Mouse (Mus musculus) embryonic facial prominence, embryonic 14.5 days (tissue): ENCODE measurements at regions not wholly inside any gene's neighbourhood (a gene's known extent, or its start where the extent isn't known, plus 50 kb on each side); places are given as distances from the start of the nearest gene placed in this dataset.
A peak's percentile ranks its signal among the peaks of the same experiment; 100 is the strongest.

Experiments
- ATAC-seq: fragments of 200-750 bp; cut with Nextera tagmentation; 2 replicates; pipeline ENCODE4 v1.8.0; 2017; ENCODE audit warnings: low read depth, moderate number of reproducible peaks, moderate TSS enrichment
- DNase-seq: peaks from one replicate; pipeline ENCODE4 v3.0.0-alpha.2; 2015; ENCODE audit warnings: low spot score
- H3K27ac ChIP-seq: fragments of 300-500 bp; sonication (generic); replicated peaks from 2 replicates; pipeline ENCODE4 v1.5.1; 2014; ENCODE audit warnings: low read depth, mild to moderate bottlenecking, low read length, moderate library complexity
- H3K27me3 ChIP-seq: fragments of 300-500 bp; sonication (generic); replicated peaks from 2 replicates; pipeline ENCODE4 v1.6.1; 2014; ENCODE audit warnings: low read length; ENCODE audit not compliant: control insufficient read depth, insufficient read depth
- H3K36me3 ChIP-seq: fragments of 300-500 bp; sonication (generic); 2 replicates; pipeline ENCODE4 v1.6.1; 2014; ENCODE audit warnings: low read length, mixed read lengths; ENCODE audit not compliant: control insufficient read depth, insufficient read depth
- H3K4me1 ChIP-seq: fragments of 300-500 bp; sonication (generic); 2 replicates; pipeline ENCODE4 v1.6.1; 2014; ENCODE audit warnings: antibody characterized with exemption, low read length; ENCODE audit not compliant: control insufficient read depth, insufficient read depth
- H3K4me2 ChIP-seq: fragments of 300-500 bp; sonication (generic); 2 replicates; pipeline ENCODE4 v1.6.1; 2014; ENCODE audit warnings: low read depth, mild to moderate bottlenecking, low read length, moderate library complexity, mixed read lengths
- H3K4me3 ChIP-seq: fragments of 300-500 bp; sonication (generic); 2 replicates; pipeline ENCODE4 v1.5.1; 2014; ENCODE audit warnings: low read depth, mild to moderate bottlenecking, low read length
- H3K9ac ChIP-seq: fragments of 300-500 bp; sonication (generic); 2 replicates; pipeline ENCODE4 v1.6.1; 2014; ENCODE audit warnings: low read depth, mild to moderate bottlenecking, low read length, moderate library complexity, mixed read lengths
- H3K9me3 ChIP-seq: fragments of 300-500 bp; sonication (generic); 2 replicates; pipeline ENCODE4 v1.6.1; 2016; ENCODE audit warnings: low read length; ENCODE audit not compliant: control insufficient read depth
- WGBS: fragments of 180-500 bp; shearing (Covaris S2); extraction: QIAGEN DNeasy Blood & Tissue Kit; methylation state at CpG from one replicate; pipeline ENCODE4 v1.1.7; 2014; 5-methylcytosine and 5-hydroxymethylcytosine counted together

DNA sequence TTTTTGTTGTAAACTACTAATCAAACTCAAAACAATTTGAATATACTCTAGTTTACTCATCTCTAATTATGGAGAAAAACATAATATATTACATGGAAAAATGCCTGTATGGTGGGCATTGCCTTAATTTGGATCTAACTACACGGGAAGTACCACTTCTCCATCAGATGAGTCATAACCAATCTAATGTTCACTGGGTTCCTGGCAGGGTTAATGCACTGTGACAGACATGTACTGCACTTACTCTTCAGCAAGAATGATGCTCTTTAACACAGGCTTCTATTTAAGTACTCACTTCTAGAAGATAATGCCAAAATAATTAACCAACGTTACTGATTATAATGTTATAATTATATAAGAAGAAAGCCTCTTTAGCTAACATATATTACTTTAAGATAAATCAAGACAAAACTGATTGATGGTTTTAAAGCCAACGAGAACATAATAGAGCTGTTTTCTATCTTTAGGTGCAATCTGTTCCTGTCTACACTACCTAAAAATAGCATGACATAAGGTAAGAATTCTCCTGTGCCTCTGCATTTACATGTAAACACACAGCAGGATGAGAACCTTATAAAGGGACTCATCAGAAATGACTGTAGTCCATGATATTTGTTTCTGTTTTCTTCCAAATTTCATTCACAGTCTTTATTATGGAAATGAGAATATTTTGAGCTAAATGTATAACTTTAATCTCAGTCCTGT lies 344.4 kb downstream of the Etv1 start:
- WGBS, result 71% methylated on average over 3 of the region's 3 CpGs
- no peaks in the 10 kb centered on the region for H3K36me3 ChIP-seq
- DNase-seq, result no peak
- no peak overlapping the region for H3K9ac ChIP-seq
- H3K4me2 ChIP-seq, result no peak overlapping the region
- no peak overlapping the region for H3K27ac ChIP-seq
- no peaks in the 10 kb centered on the region for H3K4me1 ChIP-seq
- no peak overlapping the region for H3K4me3 ChIP-seq
- no peak for ATAC-seq
- H3K9me3 ChIP-seq, result 0 out of 2 replicates have a peak, but pooled peaks cover 8% of the 10 kb centered on the region
- no peaks in the 10 kb centered on the region for H3K27me3 ChIP-seq

GRCm38 (mm10) chr12:39154689-39155088 lies 375.5 kb downstream of the Etv1 start:
- no peak overlapping the region for H3K4me2 ChIP-seq
- no peak overlapping the region for H3K9ac ChIP-seq
- H3K36me3 ChIP-seq, result no peaks in the 10 kb centered on the region
- H3K4me3 ChIP-seq, result no peak overlapping the region
- H3K27me3 ChIP-seq, result no peaks in the 10 kb centered on the region
- no peaks in the 10 kb centered on the region for H3K4me1 ChIP-seq
- WGBS, result 43% methylated on average over 6 of the region's 6 CpGs
- H3K9me3 ChIP-seq, result no peaks in the 10 kb centered on the region
- peak; percentile 63 for DNase-seq
- ATAC-seq, result peak; percentile 72
- no peak overlapping the region for H3K27ac ChIP-seq

- ATAC-seq (no peak), DNase-seq (no peak)
- H3K4me1 ChIP-seq, result no peaks in the 10 kb centered on the region
- WGBS, result 73% methylated on average over 4 of the region's 4 CpGs
- no peak overlapping the region for H3K27ac ChIP-seq
- no peak overlapping the region for H3K4me2 ChIP-seq
- H3K9me3 ChIP-seq, result no peaks in the 10 kb centered on the region
- H3K36me3 ChIP-seq, result no peaks in the 10 kb centered on the region
- no peaks in the 10 kb centered on the region for H3K27me3 ChIP-seq
- no peak overlapping the region for H3K4me3 ChIP-seq
- H3K9ac ChIP-seq, result no peak overlapping the region
Measured at GRCm38 (mm10) chr12:39176958-39177357, 397.8 kb downstream of the Etv1 start.

DNA sequence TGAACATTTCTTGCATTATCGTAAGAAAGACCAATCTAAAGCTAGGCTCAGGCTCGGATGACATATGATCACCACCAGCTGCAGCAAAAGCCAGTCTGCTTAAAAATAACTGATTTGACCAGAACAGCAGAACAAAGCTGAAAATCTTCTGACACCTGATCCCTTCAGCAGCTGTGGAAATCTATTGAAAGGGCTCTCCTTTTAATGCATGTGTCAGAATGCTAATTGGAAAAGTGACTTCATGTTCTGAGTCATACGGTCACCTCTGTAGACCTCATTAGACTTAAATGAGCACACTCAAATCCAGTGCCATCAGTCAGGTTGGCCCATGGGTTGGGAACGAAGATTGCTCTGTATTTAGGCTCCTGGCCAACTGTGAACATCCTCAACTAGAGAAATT lies 444.9 kb downstream of the Etv1 start:
- H3K4me1 ChIP-seq, result no peaks in the 10 kb centered on the region
- no peak overlapping the region for H3K4me2 ChIP-seq
- no peak overlapping the region for H3K4me3 ChIP-seq
- DNase-seq, result peak; percentile 82
- H3K9me3 ChIP-seq, result no peaks in the 10 kb centered on the region
- H3K9ac ChIP-seq, result no peak overlapping the region
- WGBS, result 30% methylated on average over 4 of the region's 4 CpGs
- no peaks in the 10 kb centered on the region for H3K27me3 ChIP-seq
- peak; percentile 88 for ATAC-seq
- H3K27ac ChIP-seq, result no peak overlapping the region
- no peaks in the 10 kb centered on the region for H3K36me3 ChIP-seq

DNA sequence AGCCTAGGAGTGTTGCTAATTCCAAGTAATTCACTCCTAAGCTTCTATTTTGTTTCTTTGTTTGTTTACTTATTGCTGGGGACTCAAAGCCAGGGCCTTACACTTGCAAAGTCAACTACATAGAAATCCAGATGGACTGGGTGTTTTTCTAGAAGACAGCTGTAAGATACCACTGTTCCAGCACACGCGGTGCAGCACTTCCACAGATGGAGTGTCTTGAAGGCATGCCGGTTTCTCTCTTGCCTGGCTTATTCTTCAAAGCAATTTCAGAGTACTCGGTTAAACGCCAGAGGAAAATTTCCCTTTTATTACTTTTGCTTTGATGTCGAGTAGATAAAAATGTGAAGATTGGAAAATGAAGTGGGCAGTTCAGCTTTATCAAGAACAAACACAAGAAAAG lies 477.4 kb downstream of the Etv1 start:
- Histone ChIP-seq H3K4me2 (no peak overlapping the region), H3K9me3 (no peaks in the 10 kb centered on the region), H3K4me1 (no peaks in the 10 kb centered on the region), H3K27ac (no peak overlapping the region), H3K36me3 (no peaks in the 10 kb centered on the region), H3K27me3 (no peaks in the 10 kb centered on the region), H3K4me3 (no peak overlapping the region), H3K9ac (no peak overlapping the region)
- 62% methylated on average over 6 of the region's 6 CpGs for WGBS
- DNase-seq (no peak), ATAC-seq (no peak)

- H3K27me3 ChIP-seq, result no peaks in the 10 kb centered on the region
- no peak overlapping the region for H3K4me3 ChIP-seq
- WGBS, result 54% methylated on average over 1 of the region's 1 CpGs
- no peaks in the 10 kb centered on the region for H3K9me3 ChIP-seq
- DNase-seq (peak; percentile 3), ATAC-seq (no peak)
- no peak overlapping the region for H3K9ac ChIP-seq
- no peak overlapping the region for H3K27ac ChIP-seq
- no peaks in the 10 kb centered on the region for H3K36me3 ChIP-seq
- H3K4me1 ChIP-seq, result no peaks in the 10 kb centered on the region
- H3K4me2 ChIP-seq, result no peak overlapping the region
Measured at GRCm38 (mm10) chr12:39257571-39257970, 478.4 kb downstream of the Etv1 start.

DNA sequence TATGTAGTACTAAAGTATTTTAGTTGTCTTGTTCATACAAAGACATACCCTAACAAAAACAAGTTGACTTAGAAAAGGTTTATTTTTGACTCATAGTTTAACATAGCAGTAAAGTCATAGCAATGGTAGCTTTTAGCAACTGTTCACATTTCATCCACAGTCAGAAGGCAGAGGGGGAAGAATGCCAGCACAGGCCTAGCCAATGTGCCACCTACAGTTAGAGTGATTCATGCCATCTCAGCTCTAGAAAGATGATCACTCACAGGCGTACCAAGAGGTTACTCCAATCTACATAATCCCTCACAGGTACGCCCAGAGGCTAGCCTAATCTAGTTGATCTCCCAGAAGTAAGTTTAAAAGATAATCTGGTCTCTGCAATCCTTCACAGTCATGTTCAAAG lies 510.5 kb downstream of the Etv1 start:
- ATAC-seq (no peak), DNase-seq (no peak)
- H3K4me1 ChIP-seq, result no peaks in the 10 kb centered on the region
- H3K4me2 ChIP-seq, result no peak overlapping the region
- H3K4me3 ChIP-seq, result no peak overlapping the region
- no peaks in the 10 kb centered on the region for H3K36me3 ChIP-seq
- H3K9ac ChIP-seq, result no peak overlapping the region
- WGBS, result 73% methylated on average over 2 of the region's 2 CpGs
- H3K9me3 ChIP-seq, result no peaks in the 10 kb centered on the region
- no peaks in the 10 kb centered on the region for H3K27me3 ChIP-seq
- no peak overlapping the region for H3K27ac ChIP-seq

GRCm38 (mm10) chr12:39301351-39302212 lies 522.4 kb downstream of the Etv1 start:
- Histone ChIP-seq H3K4me2 (peak overlapping the region; percentile 15; the same call in 1 of the 2 replicates), H3K9me3 (no peaks in the 10 kb centered on the region), H3K27me3 (no peaks in the 10 kb centered on the region), H3K9ac (no peak overlapping the region), H3K4me3 (no peak overlapping the region), H3K4me1 (peaks cover 9% of the 10 kb centered on the region; the same call in 1 of the 2 replicates), H3K27ac (no peak overlapping the region), H3K36me3 (no peaks in the 10 kb centered on the region)
- ATAC-seq, result peak; percentile 80
- WGBS, result 27% methylated on average over 13 of the region's 13 CpGs
- DNase-seq, result peak; percentile 72
